Mouse (Mus musculus) c-Kit-positive CD71-positive TER-119-negative erythroid progenitor cells, embryonic 14.5 days (primary cell): ENCODE data around the gene Slc35a5.

Experiments
- DNase-seq: peaks from one replicate; pipeline ENCODE4 v3.0.0-alpha.2; 2013; ENCODE audit warnings: low read depth

Gene Slc35a5

GRCm38 (mm10) chr16:45158522-45159388, at the start of gene Slc35a5, which contains the start of gene Atg3:
Gene Slc35a5 (minus strand): TSS chr16:45158706.
Gene Atg3 (plus strand): TSS chr16:45158785.
- peak; percentile 85 for DNase-seq

- DNase-seq, result no peak
Observed at GRCm38 (mm10) chr16:45204859-45205670, 46.6 kb upstream of the Slc35a5 start.

- no peak for DNase-seq
Observed at GRCm38 (mm10) chr16:45204438-45204837, 45.9 kb upstream of the Slc35a5 start.

- DNase-seq, result no peak
Observed at GRCm38 (mm10) chr16:45201395-45201794, 42.9 kb upstream of the Slc35a5 start.

- peak; percentile 51 for DNase-seq
Observed at GRCm38 (mm10) chr16:45196816-45197215, 38.3 kb upstream of the Slc35a5 start.

- peak; percentile 56 for DNase-seq
Observed at GRCm38 (mm10) chr16:45192613-45193012, 34.1 kb upstream of the Slc35a5 start.

- no peak for DNase-seq
Observed at GRCm38 (mm10) chr16:45181824-45182223, 23.3 kb upstream of the Slc35a5 start.

- DNase-seq, result no peak
Observed at GRCm38 (mm10) chr16:45178552-45178951, 20.0 kb upstream of the Slc35a5 start.

GRCm38 (mm10) chr16:45159389-45159716, 847 bp upstream of the Slc35a5 start:
- DNase-seq, result no peak

- DNase-seq, result peak; percentile 52
Observed at GRCm38 (mm10) chr16:45158136-45158521, 377 bp downstream of the Slc35a5 start.

GRCm38 (mm10) chr16:45154741-45155250, 3.7 kb downstream of the Slc35a5 start:
- DNase-seq, result no peak

- DNase-seq, result no peak
Observed at GRCm38 (mm10) chr16:45148488-45149082, 9.9 kb downstream of the Slc35a5 start.

GRCm38 (mm10) chr16:45145119-45145518, 13.4 kb downstream of the Slc35a5 start:
- DNase-seq, result no peak

- DNase-seq, result no peak
Observed at GRCm38 (mm10) chr16:45142565-45142964, 15.9 kb downstream of the Slc35a5 start.

- DNase-seq, result no peak
Observed at GRCm38 (mm10) chr16:45141711-45142110, 16.8 kb downstream of the Slc35a5 start.

GRCm38 (mm10) chr16:45127936-45128710, 30.4 kb downstream of the Slc35a5 start:
- DNase-seq, result no peak

GRCm38 (mm10) chr16:45124230-45125203, 34.0 kb downstream of the Slc35a5 start:
- DNase-seq, result no peak

- no peak for DNase-seq
Observed at GRCm38 (mm10) chr16:45122571-45122970, 35.9 kb downstream of the Slc35a5 start.

GRCm38 (mm10) chr16:45120844-45121425, 37.6 kb downstream of the Slc35a5 start:
- no peak for DNase-seq

GRCm38 (mm10) chr16:45118760-45119159, 39.7 kb downstream of the Slc35a5 start:
- no peak for DNase-seq
